Mouse (Mus musculus) spleen, adult 2 months (tissue): ENCODE data around the gene Optn. TPM values are rescaled to one million over a fixed set of nuclear protein-coding genes. Genes with fewer than 3 reads are reported as not detected.
A peak's percentile ranks its signal among the peaks of the same experiment; 100 is the strongest.
"Not testable (repeated sequence)": the region's sequence is repeated elsewhere in the genome, so short reads cannot be mapped to it uniquely, and the experiment has no call there.

Experiments
- DNase-seq, 2 experiments: peaks; one replicate each; pipeline versions ENCODE4 v3.0.0 to v3.0.0-alpha.2; 2012 to 2021; ENCODE audit warnings: low spot score in 2 of 2, low read depth in 1 of 2
- H3K27ac ChIP-seq: fragments of 200-500 bp; 2 replicates; pipeline ENCODE4 v1.5.1; 2012; ENCODE audit warnings: low read length, inconsistent platforms; ENCODE audit not compliant: insufficient read depth
- H3K27me3 ChIP-seq: fragments of 200-500 bp; 2 replicates; pipeline ENCODE4 v1.6.1; 2012; ENCODE audit warnings: mild to moderate bottlenecking, moderate library complexity, low read length, inconsistent platforms; ENCODE audit not compliant: control insufficient read depth, insufficient read depth
- H3K36me3 ChIP-seq: fragments of 200-500 bp; 2 replicates; pipeline ENCODE4 v1.6.1; 2012; ENCODE audit warnings: mild to moderate bottlenecking, low read length, inconsistent platforms; ENCODE audit not compliant: control insufficient read depth, insufficient read depth
- H3K4me1 ChIP-seq: fragments of 200-500 bp; 2 replicates; pipeline ENCODE4 v1.6.1; 2011; ENCODE audit warnings: inconsistent platforms; ENCODE audit not compliant: control insufficient read depth, insufficient read depth, insufficient read length
- H3K4me3 ChIP-seq: fragments of 200-500 bp; 2 replicates; pipeline ENCODE4 v1.5.1; 2011; ENCODE audit warnings: mild to moderate bottlenecking, inconsistent platforms; ENCODE audit not compliant: insufficient read depth, insufficient read length; ENCODE audit errors: extremely low read depth
- CTCF ChIP-seq: fragments of 200-500 bp; IDR thresholded peaks from 2 replicates; pipeline ENCODE4 v1.5.1; 2011; ENCODE audit warnings: mild to moderate bottlenecking, inconsistent platforms; ENCODE audit not compliant: insufficient read depth, insufficient read length, insufficient replicate concordance; ENCODE audit errors: extremely low read depth
- POLR2A ChIP-seq: fragments of 200-500 bp; IDR thresholded peaks from 2 replicates; pipeline ENCODE4 v1.6.1; 2011; ENCODE audit warnings: low read depth, low read length, inconsistent platforms
- WGBS: fragments of 180-500 bp; shearing (Covaris S2); methylation state at CpG from one replicate; pipeline ENCODE4 v1.1.7; 2018; 5-methylcytosine and 5-hydroxymethylcytosine counted together
- polyA plus RNA-seq: library from polyadenylated mRNA; depleted of rRNA; stranded (reverse); fragments of >200 nt; gene quantifications from 2 replicates; pipeline ENCODE4 v1.2.3, GENCODE M21; 2012

Optn gene
- polyA plus RNA-seq, 1 experiment = 2.7 TPM

GRCm38 (mm10) chr2:5095316-5095715 is 31.5 kb upstream of the Optn start:
- Histone ChIP-seq H3K4me1 (no peaks in the 10 kb centered on the region), H3K27me3 (0 out of 2 replicates have a peak, but pooled peaks cover 1% of the 10 kb centered on the region), H3K4me3 (no peak overlapping the region), H3K27ac (no peak overlapping the region), H3K36me3 (no peaks in the 10 kb centered on the region)
- DNase-seq = no peak
- TF ChIP-seq POLR2A (no peak), CTCF (no peak)
- 28% methylated on average over 1 of the region's 1 CpGs for WGBS

- H3K36me3 ChIP-seq = no peaks in the 10 kb centered on the region
These were observed 31.0 kb upstream of the Optn start for GRCm38 (mm10) chr2:5094876-5095275.

GRCm38 (mm10) chr2:5090385-5090784 is 26.5 kb upstream of the Optn start:
- 56% methylated on average over 4 of the region's 4 CpGs for WGBS
- not testable (repeated sequence) for H3K4me1 ChIP-seq

More at GRCm38 (mm10) chr2:5094876-5095275, 31.0 kb upstream of the Optn start:
- Histone ChIP-seq H3K4me1 (no peaks in the 10 kb centered on the region), H3K27ac (no peak overlapping the region), H3K27me3 (0 out of 2 replicates have a peak, but pooled peaks cover 1% of the 10 kb centered on the region), H3K4me3 (no peak overlapping the region)
- WGBS = 87% methylated on average over 5 of the region's 5 CpGs
- TF ChIP-seq CTCF (no peak), POLR2A (no peak)
- no peak for DNase-seq

GRCm38 (mm10) chr2:5087667-5088066 is 23.8 kb upstream of the Optn start:
- Histone ChIP-seq H3K27me3 (no peaks in the 10 kb centered on the region), H3K27ac (no peak overlapping the region), H3K36me3 (no peaks in the 10 kb centered on the region), H3K4me3 (no peak overlapping the region), H3K4me1 (no peaks in the 10 kb centered on the region)
- DNase-seq = no peak
- no peak for TF ChIP-seq CTCF
- TF ChIP-seq POLR2A = no peak
- 91% methylated on average over 3 of the region's 3 CpGs for WGBS

More at GRCm38 (mm10) chr2:5090385-5090784, 26.5 kb upstream of the Optn start:
- not testable (repeated sequence) for H3K27me3 ChIP-seq, H3K4me3 ChIP-seq, DNase-seq, H3K36me3 ChIP-seq, H3K27ac ChIP-seq

- H3K27ac ChIP-seq = no peak overlapping the region
- H3K4me3 ChIP-seq = no peak overlapping the region
- no peak for DNase-seq
- no peaks in the 10 kb centered on the region for H3K27me3 ChIP-seq
- TF ChIP-seq CTCF (no peak), POLR2A (no peak)
- WGBS = 91% methylated on average over 7 of the region's 7 CpGs
- no peaks in the 10 kb centered on the region for H3K4me1 ChIP-seq
- no peaks in the 10 kb centered on the region for H3K36me3 ChIP-seq
These were observed 19.9 kb upstream of the Optn start for GRCm38 (mm10) chr2:5083739-5084138.

GRCm38 (mm10) chr2:5080053-5080787 is 16.4 kb upstream of the Optn start:
- WGBS = 25% methylated on average over 14 of the region's 14 CpGs
- H3K27me3 ChIP-seq = no peaks in the 10 kb centered on the region
- TF ChIP-seq CTCF (peak; percentile 28; the same call in 1 of the 2 replicates), POLR2A (no peak)
- no peak overlapping the region for H3K27ac ChIP-seq
- H3K4me1 ChIP-seq = no peaks in the 10 kb centered on the region
- no peak for DNase-seq
- no peak overlapping the region for H3K4me3 ChIP-seq
- no peaks in the 10 kb centered on the region for H3K36me3 ChIP-seq

GRCm38 (mm10) chr2:5077937-5078336 is 14.1 kb upstream of the Optn start:
- WGBS = 72% methylated on average over 2 of the region's 2 CpGs
- no peaks in the 10 kb centered on the region for H3K27me3 ChIP-seq
- no peak overlapping the region for H3K27ac ChIP-seq
- H3K4me1 ChIP-seq = no peaks in the 10 kb centered on the region
- no peak overlapping the region for H3K4me3 ChIP-seq
- no peaks in the 10 kb centered on the region for H3K36me3 ChIP-seq
- DNase-seq = no peak
- TF ChIP-seq CTCF = no peak
- TF ChIP-seq POLR2A = no peak
